Mouse (Mus musculus) large intestine, adult 2 months (tissue): Measurements from ENCODE around the gene Dapk1. TPM values are rescaled to one million over a fixed set of nuclear protein-coding genes. Genes with fewer than 3 reads are reported as not detected.

Source experiments
- DNase-seq: peaks from one replicate; pipeline ENCODE4 v3.0.0-alpha.2; 2012; ENCODE audit warnings: low read depth, low spot score
- WGBS: fragments of 180-500 bp; shearing (Covaris S2); methylation state at CpG from one replicate; pipeline ENCODE4 v1.1.7; 2018; 5-methylcytosine and 5-hydroxymethylcytosine counted together
- polyA plus RNA-seq: library from polyadenylated mRNA; depleted of rRNA; stranded (reverse); fragments of >200 nt; gene quantifications from 2 replicates; pipeline ENCODE4 v1.2.3, GENCODE M21; 2012

Dapk1 gene
- polyA plus RNA-seq, 1 experiment: 7.8 TPM

DNA sequence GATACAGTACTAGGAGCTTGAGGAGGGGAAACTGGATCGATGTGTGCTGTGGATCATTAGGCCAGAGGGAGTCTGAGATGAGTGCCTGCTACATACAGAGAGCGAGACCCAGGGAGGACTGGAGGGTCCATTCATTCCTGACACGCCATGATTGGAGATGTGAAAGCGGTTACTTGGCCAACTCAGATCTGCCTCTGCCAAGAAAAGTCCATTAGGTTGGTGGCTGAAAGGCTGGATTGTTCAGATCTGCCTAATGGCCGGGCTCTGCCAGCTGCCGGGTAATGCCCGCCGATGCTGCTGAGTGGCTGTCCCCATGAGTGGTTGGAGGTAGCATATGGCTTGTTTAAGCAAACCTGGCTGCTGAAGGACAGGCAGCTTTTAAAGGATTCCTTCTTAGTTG is 12.4 kb downstream of the Dapk1 start:
- DNase-seq: no peak
- WGBS: 87% methylated on average over 8 of the region's 8 CpGs

DNA sequence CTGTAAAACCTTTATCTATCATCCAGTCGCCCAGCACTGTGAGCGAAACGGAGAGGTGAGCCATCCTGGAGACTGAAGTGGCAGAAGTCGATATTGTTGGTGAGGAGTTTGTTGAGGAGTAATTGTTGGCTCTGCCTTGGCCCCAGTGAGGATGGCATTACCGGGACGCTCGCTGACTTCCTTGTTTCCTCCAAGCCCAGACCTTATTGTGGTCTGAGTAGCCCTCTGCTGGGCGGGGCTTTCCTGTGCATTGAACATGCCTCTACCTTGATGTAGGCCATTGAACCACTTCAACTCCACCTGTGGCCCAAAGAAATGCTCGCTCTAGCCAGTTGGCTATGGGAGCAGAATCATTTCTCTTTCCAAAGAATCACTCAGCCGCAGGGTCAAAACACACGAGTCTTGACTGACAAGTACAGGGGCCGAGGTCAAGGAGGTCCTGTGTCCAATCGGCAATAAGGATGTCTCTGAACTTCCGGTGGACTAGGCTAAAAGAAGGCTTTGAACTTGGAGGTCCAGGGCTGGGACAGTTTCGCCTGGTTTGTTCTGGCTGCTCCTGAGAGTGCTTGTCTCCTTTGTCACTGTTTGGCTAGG is 13.4 kb downstream of the Dapk1 start:
- 70% methylated on average over 15 of the region's 15 CpGs for WGBS

DNA sequence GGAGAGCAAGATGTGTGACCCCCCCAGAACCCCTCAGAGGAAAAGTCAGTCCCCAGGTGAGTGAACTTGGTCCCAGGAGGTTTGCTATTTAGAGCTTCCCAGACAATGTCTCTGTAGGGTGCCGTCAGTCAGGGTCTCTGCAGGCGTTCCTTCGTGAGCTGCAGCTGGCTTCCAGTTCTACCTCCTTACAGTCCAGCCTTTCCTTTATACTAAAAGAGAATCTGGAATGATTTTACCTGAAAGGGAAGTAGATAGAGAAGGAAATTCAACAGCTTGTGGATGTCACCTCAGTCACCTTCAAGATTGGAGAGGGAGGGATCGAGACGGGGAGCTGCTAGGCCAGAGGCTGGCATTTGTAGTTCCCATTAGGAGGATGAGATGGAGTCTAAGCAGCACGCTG is 14.3 kb downstream of the Dapk1 start:
- 89% methylated on average over 6 of the region's 6 CpGs for WGBS
- no peak for DNase-seq

More for the DNA sequence above, 13.4 kb downstream of the Dapk1 start:
- no peak for DNase-seq

DNA sequence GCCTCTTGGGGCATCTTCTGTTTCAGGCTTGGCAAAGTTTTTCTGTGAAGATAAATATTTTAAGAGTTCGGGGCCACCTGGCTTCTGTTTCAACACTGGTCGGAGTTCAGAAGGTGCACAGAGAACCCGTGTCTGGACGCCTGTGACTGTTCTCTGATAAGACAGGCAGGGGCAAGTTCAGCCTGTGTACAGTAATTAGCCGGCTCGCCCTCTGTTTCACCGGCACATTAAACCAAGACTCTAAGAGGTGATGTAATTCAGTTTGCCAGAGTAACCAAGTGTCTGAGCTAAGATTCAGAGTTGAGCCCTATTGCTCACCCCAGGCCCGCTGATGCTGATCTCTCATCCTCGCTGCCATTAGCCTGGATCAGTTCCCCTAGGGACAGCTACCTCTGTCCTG is 16.5 kb downstream of the Dapk1 start:
- no peak for DNase-seq
- WGBS: 43% methylated on average over 9 of the region's 9 CpGs

DNA sequence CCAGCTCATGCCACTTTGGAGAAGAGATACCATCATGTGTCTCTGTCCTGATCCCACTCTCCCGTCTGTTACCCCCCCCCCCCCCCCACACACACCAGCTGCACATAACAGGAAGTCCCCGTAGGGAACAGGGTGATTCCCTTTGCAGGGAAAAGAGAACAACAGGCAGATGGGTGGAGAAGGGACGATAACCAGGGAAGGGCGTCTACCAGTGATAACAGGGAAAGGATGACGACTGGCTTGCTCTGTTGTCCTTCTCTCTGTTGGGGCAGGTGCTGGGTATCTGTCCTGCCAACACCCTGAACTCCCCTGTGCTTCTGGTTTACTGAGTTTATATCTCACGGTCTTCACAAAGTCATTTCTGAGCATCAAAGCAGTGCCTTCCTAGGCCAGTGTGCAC is 18.0 kb downstream of the Dapk1 start:
- WGBS: 37% methylated on average over 6 of the region's 6 CpGs
- DNase-seq: no peak

DNA sequence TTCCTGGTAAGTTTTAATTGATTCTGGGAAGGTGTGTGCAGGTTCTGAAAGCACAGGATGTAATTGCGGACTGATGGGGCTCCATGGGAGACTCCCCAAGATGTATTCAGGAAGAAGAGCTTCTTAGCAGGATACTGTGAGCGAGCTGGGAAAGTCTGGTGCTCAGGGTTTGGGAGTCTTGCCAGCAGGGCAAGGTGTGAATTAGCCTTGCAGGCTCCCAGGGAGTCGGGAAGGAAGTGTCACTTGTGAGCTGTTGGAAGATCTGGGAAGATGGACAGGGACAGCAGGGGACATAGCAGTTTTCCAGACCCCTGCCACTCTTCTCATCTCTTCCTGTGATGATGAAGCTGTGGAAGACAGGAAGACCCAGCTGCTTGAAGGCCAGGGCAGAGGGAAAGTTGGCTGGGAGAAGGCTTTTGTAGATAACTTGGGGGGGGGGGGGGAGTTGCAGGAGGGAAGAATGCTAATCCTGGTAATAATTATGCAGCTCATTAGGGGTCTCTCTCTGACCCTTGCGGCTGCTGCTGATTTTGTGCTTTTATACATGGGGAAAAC is 19.7 kb downstream of the Dapk1 start:
- DNase-seq: no peak
- 64% methylated on average over 4 of the region's 4 CpGs for WGBS

DNA sequence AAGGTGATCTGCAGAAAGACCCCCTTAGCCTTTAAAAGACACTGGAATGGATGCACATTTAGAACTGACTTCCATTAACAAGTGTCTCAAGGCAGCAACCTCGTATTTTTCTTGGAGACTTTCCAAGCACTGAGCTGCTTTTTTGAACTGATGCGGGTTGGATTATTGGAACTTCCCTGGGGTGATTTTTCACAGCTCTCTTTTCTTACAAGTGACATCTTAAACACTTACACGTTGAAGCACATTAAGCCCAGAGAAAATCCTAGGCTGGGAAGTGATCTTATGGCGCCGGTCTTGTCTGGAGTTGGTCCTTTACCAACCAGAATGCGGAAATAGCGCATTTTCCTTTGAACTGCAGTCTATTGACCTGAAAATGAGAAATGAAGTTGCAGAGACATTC is 23.8 kb downstream of the Dapk1 start:
- no peak for DNase-seq
- WGBS: 80% methylated on average over 7 of the region's 7 CpGs

DNA sequence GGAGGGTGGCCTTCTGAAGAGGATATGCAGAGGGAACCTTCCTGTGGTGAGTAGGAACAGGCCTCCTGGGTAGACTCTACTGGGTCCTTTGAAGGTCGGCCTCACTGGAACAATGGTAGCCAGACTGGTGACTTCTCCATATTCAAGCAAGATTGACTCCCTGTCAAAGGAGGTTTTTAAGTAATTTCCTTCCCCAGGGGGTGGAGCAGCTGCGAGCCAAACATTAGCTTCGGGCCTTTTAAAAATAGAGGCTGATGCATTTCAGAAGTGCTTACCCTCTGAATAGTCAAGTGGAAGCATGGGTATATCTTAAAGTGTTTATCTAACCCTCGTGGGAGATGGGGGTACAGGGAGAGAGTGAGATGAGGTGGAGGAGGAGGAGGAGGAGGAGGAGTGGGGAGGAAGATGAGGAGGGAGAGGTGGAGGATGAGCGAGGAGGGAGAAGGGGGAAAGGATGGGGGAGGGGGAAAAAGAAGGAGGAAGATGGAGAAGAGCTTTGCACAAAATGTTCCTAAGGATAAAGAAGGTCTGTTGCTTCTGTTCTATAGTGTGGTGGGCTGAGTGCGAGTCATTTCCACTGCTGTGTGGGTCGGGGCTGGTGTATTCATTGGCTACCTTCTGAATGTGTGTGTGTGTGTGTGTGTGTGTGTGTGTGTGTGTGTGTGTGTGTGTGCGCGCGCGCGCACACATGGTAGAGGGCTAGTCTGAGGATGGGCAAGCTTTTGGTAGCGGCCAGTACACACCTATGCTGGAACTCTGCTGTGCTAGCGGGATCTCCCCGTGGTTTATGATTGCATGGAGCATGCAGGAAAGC is 26.3 kb downstream of the Dapk1 start:
- DNase-seq: no peak
- 77% methylated on average over 15 of the region's 15 CpGs for WGBS

DNA sequence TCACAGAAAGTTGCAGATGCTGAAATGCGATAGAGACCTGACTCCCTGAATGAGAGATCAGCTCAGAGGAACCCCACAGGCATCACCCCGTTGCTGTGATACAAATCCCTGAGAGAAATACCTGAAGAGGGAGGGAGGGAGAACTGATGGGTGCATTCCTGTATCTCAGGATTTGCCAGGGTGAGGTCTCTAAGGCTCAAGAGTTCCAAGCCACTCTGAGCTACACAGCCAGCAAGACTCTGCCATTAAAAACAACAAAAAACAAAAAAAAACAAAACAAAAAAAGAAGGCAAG is 26.9 kb downstream of the Dapk1 start:
- DNase-seq: no peak
- 57% methylated on average over 2 of the region's 2 CpGs for WGBS

DNA sequence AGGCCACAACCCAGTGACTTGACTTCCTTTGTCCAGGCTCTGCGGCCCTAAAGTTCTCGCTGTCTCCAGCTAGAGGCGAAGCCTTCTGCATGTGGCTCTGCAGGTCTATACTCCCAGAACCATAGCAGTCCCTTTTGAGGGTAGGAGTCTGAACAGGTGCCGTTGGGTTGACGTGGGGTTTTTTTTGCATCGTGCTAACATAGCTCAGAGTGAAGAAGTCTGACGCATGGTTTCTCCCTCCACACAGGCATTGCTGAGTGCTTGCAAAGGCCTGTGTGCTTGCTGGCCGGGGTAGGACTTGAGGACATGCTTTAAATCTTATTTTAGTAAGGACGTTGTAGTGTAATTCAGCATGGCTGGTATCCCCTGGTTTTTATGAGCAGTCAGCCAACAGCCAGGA is 27.7 kb downstream of the Dapk1 start:
- WGBS: 90% methylated on average over 9 of the region's 9 CpGs
- DNase-seq: no peak

DNA sequence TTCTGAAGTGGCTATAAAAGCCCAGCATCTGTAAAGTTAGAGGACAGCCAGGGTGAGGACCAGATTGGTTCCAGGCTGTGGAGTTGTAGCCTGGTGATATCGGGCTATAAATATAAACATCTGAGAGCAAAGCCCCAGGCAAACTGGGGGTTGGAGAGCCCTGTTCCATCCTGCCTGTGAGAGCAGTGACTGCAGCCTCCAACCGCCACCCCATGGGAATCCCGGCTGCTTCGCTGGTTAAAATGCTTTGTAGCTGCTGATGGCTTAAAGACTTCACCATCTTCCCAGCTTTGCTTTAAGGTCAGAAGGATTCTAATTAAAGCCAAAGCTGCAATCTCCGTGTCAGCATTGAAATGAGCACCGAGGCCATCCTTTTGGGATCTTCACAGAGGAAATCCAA is 32.2 kb downstream of the Dapk1 start:
- WGBS: 78% methylated on average over 6 of the region's 6 CpGs
- DNase-seq: no peak

DNA sequence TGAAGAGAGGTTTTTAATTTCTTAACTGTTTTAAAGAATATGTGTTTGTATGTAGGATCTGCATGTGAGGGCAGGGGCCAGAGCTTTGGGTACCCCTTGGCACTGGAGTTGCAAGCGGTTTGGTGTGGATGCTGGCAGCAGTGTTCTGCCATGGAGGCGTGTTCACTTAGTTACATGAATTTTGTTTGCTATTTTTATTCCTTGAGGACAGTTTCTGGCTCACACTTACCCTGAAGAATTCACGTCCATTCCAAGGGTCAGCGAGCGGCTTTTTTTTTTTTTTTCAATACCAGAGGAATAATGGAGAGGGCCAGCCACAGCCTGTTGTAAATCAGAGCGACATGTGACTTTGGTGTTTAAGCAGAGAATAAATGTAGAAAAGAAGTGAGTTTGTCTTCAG is 33.9 kb downstream of the Dapk1 start:
- 65% methylated on average over 6 of the region's 6 CpGs for WGBS
- no peak for DNase-seq

DNA sequence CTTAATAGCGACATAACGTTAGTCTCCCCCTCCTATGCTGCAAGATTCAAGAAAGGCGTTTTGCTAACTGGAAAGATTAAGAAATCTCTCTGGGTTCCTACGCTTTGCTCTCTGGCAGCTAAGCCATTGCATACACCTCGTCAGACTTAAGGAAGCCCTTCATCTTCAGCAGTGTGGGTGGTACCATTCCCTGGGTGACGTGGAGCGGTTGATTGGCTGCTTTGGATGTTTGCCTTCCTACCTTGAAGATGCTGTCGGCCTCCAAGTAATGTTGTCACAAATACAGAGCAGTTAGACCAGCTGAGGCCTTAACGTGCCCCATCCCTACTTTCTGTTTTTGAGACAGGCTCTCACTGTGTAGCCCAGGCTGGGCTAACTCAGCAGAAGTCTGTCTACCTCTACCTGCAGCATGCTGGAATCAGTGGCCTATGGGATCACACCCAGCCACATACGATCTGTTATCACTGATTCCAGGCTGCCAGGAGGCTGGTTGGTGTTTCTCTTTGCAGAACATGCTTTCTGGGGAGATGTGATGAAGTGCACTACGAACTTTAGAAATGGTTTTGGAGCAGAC is 37.8 kb downstream of the Dapk1 start:
- no peak for DNase-seq
- WGBS: 87% methylated on average over 11 of the region's 11 CpGs

DNA sequence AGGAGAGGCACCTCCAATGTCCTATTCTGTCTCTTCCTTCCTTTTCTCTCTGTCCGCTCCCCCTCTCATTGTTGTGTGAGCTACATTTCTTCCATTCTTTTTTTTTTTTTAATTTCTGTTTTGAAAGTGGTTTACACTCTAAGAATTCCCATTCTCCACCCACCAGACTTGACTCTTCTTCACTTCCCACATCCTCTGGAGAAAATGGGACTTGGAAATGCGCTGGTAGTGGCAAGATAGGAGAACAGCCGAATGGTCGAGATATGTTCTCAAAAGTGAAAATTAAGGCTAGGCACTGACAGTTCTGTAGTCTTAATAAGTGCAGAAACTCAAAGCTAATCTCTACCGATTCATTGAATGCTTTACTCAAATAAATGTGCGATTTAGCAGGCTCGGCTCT is 38.7 kb downstream of the Dapk1 start:
- WGBS: 94% methylated on average over 7 of the region's 7 CpGs
- DNase-seq: no peak

DNA sequence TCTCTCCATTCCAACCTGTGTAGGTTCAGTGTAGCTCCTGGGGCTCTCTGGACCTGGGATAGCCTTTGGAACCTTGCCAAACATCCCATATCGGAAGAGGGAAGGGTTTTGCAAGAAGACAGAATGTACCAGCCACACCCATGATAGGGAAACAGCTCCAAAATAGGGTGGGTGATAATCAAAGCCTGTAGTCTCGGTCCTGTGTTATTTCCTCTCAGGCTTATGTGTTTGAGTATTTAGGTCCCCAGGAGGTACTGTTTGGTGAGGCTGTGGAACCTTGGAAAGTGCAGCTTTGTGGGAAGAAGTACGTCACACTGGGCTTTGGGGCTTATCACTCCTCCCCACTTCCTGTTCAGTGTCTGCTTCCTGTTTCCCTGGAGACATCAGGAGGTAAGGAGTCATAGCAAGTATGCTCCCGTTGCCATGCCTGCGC is 42.7 kb downstream of the Dapk1 start:
- 50% methylated on average over 5 of the region's 5 CpGs for WGBS
- DNase-seq: no peak

DNA sequence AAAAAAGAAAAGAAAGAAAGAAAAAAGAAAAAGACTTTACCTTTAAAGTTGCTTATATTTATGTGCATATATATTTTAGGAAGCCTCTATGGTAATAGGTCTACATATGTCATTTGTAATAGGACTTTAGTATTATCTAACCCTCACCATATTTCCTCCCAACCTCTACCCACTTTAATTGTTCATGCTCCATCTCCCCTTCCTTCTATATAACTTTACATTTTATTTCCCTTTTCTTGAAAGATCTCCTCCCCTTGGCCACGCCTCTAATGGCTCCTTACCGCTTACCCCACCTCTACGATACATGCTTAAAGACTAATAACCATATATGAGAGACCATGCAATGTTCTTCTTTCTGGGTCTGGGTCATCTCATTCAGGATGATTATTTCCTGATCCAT is 45.0 kb downstream of the Dapk1 start:
- DNase-seq: no peak
- 92% methylated on average over 3 of the region's 3 CpGs for WGBS

DNA sequence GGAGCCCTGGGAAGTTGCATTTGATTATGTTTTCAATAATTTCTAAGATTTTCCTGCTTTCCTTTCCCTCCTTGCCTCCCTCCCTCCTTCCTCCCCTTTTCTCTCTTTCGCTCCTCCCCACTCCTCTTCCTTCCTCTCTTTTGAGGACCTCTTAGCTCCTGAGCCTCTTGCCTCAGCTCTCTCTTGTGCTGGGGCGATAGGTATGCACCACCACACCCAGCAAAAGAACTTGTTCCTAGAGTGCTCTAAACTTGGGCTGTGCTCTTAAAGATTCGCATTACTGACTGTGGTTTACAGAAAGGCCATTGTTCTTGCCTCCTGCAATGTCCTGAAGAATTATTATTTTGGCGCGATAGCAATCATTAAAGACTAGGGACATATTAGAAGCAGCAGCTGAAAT is 46.6 kb downstream of the Dapk1 start:
- DNase-seq: no peak
- whole genome bisulfite sequencing: 88% methylated on average over 5 of the region's 5 CpGs

DNA sequence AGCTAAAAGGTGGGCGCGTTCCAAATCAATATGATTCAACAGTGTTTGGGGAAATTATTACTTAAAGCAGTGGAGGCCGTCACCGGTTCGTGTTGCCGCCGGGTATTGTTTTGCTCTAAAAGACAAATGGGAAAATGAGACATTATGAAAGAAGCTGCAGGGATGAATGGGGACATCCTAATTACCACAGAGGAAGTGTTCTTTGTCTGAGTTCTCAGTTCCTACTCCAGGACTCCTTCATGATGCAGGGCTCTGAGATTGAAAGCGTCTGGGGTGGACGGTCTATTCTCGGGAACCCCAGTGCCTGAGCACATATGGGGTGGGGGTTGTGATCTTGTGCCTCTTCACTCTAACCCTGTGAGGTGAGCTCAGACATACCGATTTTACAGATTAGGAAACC is 48.3 kb downstream of the Dapk1 start:
- 83% methylated on average over 11 of the region's 11 CpGs for WGBS
- DNase-seq: no peak

DNA sequence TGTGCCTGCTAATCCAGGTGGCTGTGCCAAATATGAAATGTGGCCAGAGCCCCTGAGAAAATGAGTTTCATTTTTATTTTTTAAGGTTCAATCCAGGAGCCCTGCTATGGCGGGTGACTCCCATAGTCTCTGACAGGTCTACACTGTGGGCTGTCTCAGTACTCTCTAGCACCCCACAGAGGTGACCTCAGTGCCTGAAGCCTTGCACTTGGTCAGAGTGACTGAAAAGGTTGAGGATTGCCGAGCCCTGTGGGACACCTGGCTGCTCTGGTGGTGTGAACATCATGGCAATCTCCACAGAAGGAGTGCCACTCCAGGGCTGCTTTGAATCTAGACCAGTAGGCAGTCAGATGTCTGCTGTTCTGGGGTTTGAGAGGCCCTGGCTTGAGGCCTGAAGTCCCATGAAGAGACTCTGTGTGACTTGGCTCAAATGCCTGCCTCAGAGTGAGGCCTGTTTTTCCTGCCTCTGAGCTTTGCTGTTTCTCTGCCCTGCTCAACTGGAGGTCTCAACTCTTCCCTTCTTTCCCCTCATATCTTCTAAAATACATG is 52.3 kb downstream of the Dapk1 start:
- no peak for DNase-seq
- 83% methylated on average over 2 of the region's 2 CpGs for WGBS

DNA sequence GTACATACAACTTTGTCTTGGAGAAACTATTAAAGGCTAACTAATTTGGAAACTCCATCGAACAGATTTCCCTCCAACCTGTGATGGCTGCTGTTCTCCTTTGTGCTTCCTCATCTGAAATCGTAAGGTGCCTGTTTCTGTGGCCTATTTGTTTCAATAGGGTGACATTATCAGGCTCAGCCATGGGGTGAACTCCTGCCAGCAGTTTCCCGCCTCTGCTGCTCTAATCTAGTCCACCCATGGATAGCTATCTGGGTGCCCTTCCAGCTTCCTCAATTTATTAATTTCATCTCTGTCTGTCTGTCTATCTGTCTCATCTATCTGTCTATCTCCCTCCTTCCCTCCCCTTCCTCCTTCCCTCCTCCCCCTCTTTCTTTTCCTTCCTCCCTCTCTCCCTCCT is 53.5 kb downstream of the Dapk1 start:
- WGBS: 91% methylated on average over 3 of the region's 3 CpGs
- no peak for DNase-seq

DNA sequence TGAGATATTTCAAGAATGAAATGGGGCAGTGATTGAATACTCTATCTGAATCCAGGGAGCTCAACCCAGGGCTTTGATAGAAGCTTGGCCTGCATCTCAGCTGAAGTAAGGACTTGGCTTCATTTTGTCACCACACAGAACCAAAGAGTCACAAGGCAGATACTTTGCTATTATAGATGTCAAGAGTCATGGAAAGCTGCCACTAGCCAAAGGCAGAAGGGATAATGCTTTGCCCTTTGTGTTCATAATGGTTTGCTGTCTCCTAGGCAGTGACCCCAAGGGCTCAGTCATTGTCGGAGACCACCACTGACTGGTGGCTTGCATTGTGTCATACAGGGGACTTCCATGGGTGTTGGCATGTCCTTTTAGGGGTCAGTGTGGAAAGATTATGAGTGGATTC is 57.9 kb downstream of the Dapk1 start:
- no peak for DNase-seq
- 80% methylated on average over 1 of the region's 1 CpGs for WGBS
